Mouse (Mus musculus): Measurements from ENCODE around the gene Folh1.
"Not testable (repeated sequence)": the region's sequence is repeated elsewhere in the genome, so short reads cannot be mapped to it uniquely, and the experiment has no call there.

Folh1 gene

GRCm38 (mm10) chr7:86775617-86776325, at the start of gene Folh1:
Gene Folh1 (minus strand): TSS chr7:86775943.
- peak; percentile 28 for DNase-seq (ENCODE audit: extremely low spot score)

- DNase-seq (ENCODE audit: extremely low spot score): no peak
Measured at GRCm38 (mm10) chr7:86816466-86816865, 40.7 kb upstream of the Folh1 start.

GRCm38 (mm10) chr7:86815716-86816115, 40.0 kb upstream of the Folh1 start:
- DNase-seq (ENCODE audit: extremely low spot score): not testable (repeated sequence)

GRCm38 (mm10) chr7:86815241-86815640, 39.5 kb upstream of the Folh1 start:
- DNase-seq (ENCODE audit: extremely low spot score): not testable (repeated sequence)

- no peak for DNase-seq (ENCODE audit: extremely low spot score)
Measured at GRCm38 (mm10) chr7:86794727-86795126, 19.0 kb upstream of the Folh1 start, which contains the start of gene Vmn2r77. Gene Vmn2r77 (plus strand): TSS chr7:86795027.

GRCm38 (mm10) chr7:86771621-86772020, 4.1 kb downstream of the Folh1 start:
- no peak for DNase-seq (ENCODE audit: extremely low spot score)

- no peak for DNase-seq (ENCODE audit: extremely low spot score)
Measured at GRCm38 (mm10) chr7:86764628-86765027, 11.1 kb downstream of the Folh1 start.

- DNase-seq (ENCODE audit: extremely low spot score): no peak
Measured at GRCm38 (mm10) chr7:86760751-86761150, 15.0 kb downstream of the Folh1 start.

- DNase-seq (ENCODE audit: extremely low spot score): no peak
Measured at GRCm38 (mm10) chr7:86725013-86725412, 50.7 kb downstream of the Folh1 start.

- DNase-seq (ENCODE audit: extremely low spot score): no peak
Measured at GRCm38 (mm10) chr7:86688030-86688429, 87.7 kb downstream of the Folh1 start, which contains the start of gene Olfr292. Gene Olfr292 (plus strand): TSS chr7:86688330.

Measured in embryo, embryonic 9.5 days (tissue).